Mouse (Mus musculus): Measurements from ENCODE around the gene Arhgap1. TPM values are rescaled to one million over a fixed set of nuclear protein-coding genes. Genes with fewer than 3 reads are reported as not detected.
A peak's percentile ranks its signal among the peaks of the same experiment; 100 is the strongest.

The Arhgap1 gene
- polyA plus RNA-seq, 1 experiment from 2014 or later = 151 TPM

GRCm38 (mm10) chr2:91627486-91627885 lies 22.2 kb upstream of the Arhgap1 start:
- 57% methylated on average over 5 of the region's 5 CpGs for WGBS
- Histone ChIP-seq H3K4me2 (replicated peaks; ENCODE audit: low read depth, low read length) (no peak overlapping the region), H3K27me3 (replicated peaks; ENCODE audit: insufficient read depth, low read length) (no peaks in the 10 kb centered on the region), H3K4me3 (ENCODE audit: low read depth, low read length) (no peak overlapping the region), H3K4me1 (ENCODE audit: insufficient read depth, low read depth, low read length) (no peaks in the 10 kb centered on the region), H3K27ac (ENCODE audit: low read length) (no peak overlapping the region), H3K9me3 (ENCODE audit: low read length) (no peaks in the 10 kb centered on the region), H3K9ac (replicated peaks; ENCODE audit: low read depth) (no peak overlapping the region), H3K36me3 (ENCODE audit: insufficient read depth, low read length) (no peaks in the 10 kb centered on the region)
- DNase-seq (ENCODE audit: low spot score) (no peak), ATAC-seq (no peak)
- no peak for TF ChIP-seq EP300 (IDR thresholded peaks at IDR 0.05)
- TF ChIP-seq CTCF (IDR thresholded peaks at IDR 0.05) = no peak

- TF ChIP-seq EP300 (IDR thresholded peaks at IDR 0.05) = no peak
- TF ChIP-seq CTCF (IDR thresholded peaks at IDR 0.05) = no peak
These were observed 21.5 kb upstream of the Arhgap1 start for GRCm38 (mm10) chr2:91628171-91628570.

GRCm38 (mm10) chr2:91629682-91630081 lies 20.0 kb upstream of the Arhgap1 start:
- ATAC-seq = no peak
- no peaks in the 10 kb centered on the region for H3K27me3 ChIP-seq (replicated peaks; ENCODE audit: insufficient read depth, low read length)
- 79% methylated on average over 18 of the region's 18 CpGs for WGBS
- no peaks in the 10 kb centered on the region for H3K4me1 ChIP-seq (ENCODE audit: insufficient read depth, low read depth, low read length)
- no peaks in the 10 kb centered on the region for H3K36me3 ChIP-seq (ENCODE audit: insufficient read depth, low read length)
- no peak overlapping the region for H3K9ac ChIP-seq (replicated peaks; ENCODE audit: low read depth)
- H3K9me3 ChIP-seq (ENCODE audit: low read length) = no peaks in the 10 kb centered on the region
- H3K4me3 ChIP-seq (ENCODE audit: low read depth, low read length) = no peak overlapping the region
- H3K27ac ChIP-seq (ENCODE audit: low read length) = no peak overlapping the region
- H3K4me2 ChIP-seq (replicated peaks; ENCODE audit: low read depth, low read length) = no peak overlapping the region
- TF ChIP-seq CTCF (IDR thresholded peaks at IDR 0.05) (no peak), EP300 (IDR thresholded peaks at IDR 0.05) (no peak)
- DNase-seq (ENCODE audit: low spot score) = no peak

More at GRCm38 (mm10) chr2:91628171-91628570, 21.5 kb upstream of the Arhgap1 start:
- Histone ChIP-seq H3K27ac (ENCODE audit: low read length) (no peak overlapping the region), H3K27me3 (replicated peaks; ENCODE audit: insufficient read depth, low read length) (no peaks in the 10 kb centered on the region), H3K9me3 (ENCODE audit: low read length) (no peaks in the 10 kb centered on the region), H3K4me3 (ENCODE audit: low read depth, low read length) (no peak overlapping the region), H3K4me1 (ENCODE audit: insufficient read depth, low read depth, low read length) (no peaks in the 10 kb centered on the region), H3K36me3 (ENCODE audit: insufficient read depth, low read length) (no peaks in the 10 kb centered on the region), H3K4me2 (replicated peaks; ENCODE audit: low read depth, low read length) (no peak overlapping the region), H3K9ac (replicated peaks; ENCODE audit: low read depth) (no peak overlapping the region)
- ATAC-seq (no peak), DNase-seq (ENCODE audit: low spot score) (no peak)
- 89% methylated on average over 8 of the region's 8 CpGs for WGBS

GRCm38 (mm10) chr2:91630384-91630783 lies 19.3 kb upstream of the Arhgap1 start:
- no peaks in the 10 kb centered on the region for H3K27me3 ChIP-seq (replicated peaks; ENCODE audit: insufficient read depth, low read length)
- no peak overlapping the region for H3K4me3 ChIP-seq (ENCODE audit: low read depth, low read length)
- no peak overlapping the region for H3K4me2 ChIP-seq (replicated peaks; ENCODE audit: low read depth, low read length)
- no peak for TF ChIP-seq EP300 (IDR thresholded peaks at IDR 0.05)
- TF ChIP-seq CTCF (IDR thresholded peaks at IDR 0.05) = no peak
- ATAC-seq = no peak
- no peaks in the 10 kb centered on the region for H3K36me3 ChIP-seq (ENCODE audit: insufficient read depth, low read length)
- no peaks in the 10 kb centered on the region for H3K4me1 ChIP-seq (ENCODE audit: insufficient read depth, low read depth, low read length)
- no peak overlapping the region for H3K27ac ChIP-seq (ENCODE audit: low read length)
- no peak overlapping the region for H3K9ac ChIP-seq (replicated peaks; ENCODE audit: low read depth)
- no peak for DNase-seq (ENCODE audit: low spot score)
- WGBS = 86% methylated on average over 12 of the region's 12 CpGs
- no peaks in the 10 kb centered on the region for H3K9me3 ChIP-seq (ENCODE audit: low read length)

GRCm38 (mm10) chr2:91631826-91632225 lies 17.8 kb upstream of the Arhgap1 start:
- H3K36me3 ChIP-seq (ENCODE audit: insufficient read depth, low read length) = no peaks in the 10 kb centered on the region

GRCm38 (mm10) chr2:91632316-91632715 lies 17.3 kb upstream of the Arhgap1 start:
- H3K27me3 ChIP-seq (replicated peaks; ENCODE audit: insufficient read depth, low read length) = no peaks in the 10 kb centered on the region
- H3K27ac ChIP-seq (ENCODE audit: low read length) = no peak overlapping the region
- H3K9ac ChIP-seq (replicated peaks; ENCODE audit: low read depth) = no peak overlapping the region
- no peaks in the 10 kb centered on the region for H3K4me1 ChIP-seq (ENCODE audit: insufficient read depth, low read depth, low read length)
- ATAC-seq (peak; percentile 61), DNase-seq (ENCODE audit: low spot score) (peak; percentile 43)
- no peaks in the 10 kb centered on the region for H3K9me3 ChIP-seq (ENCODE audit: low read length)
- 58% methylated on average over 5 of the region's 5 CpGs for WGBS
- no peak overlapping the region for H3K4me2 ChIP-seq (replicated peaks; ENCODE audit: low read depth, low read length)
- H3K36me3 ChIP-seq (ENCODE audit: insufficient read depth, low read length) = no peaks in the 10 kb centered on the region
- H3K4me3 ChIP-seq (ENCODE audit: low read depth, low read length) = no peak overlapping the region
- TF ChIP-seq CTCF (IDR thresholded peaks at IDR 0.05) = no peak
- TF ChIP-seq EP300 (IDR thresholded peaks at IDR 0.05) = no peak

More at GRCm38 (mm10) chr2:91631826-91632225, 17.8 kb upstream of the Arhgap1 start:
- Histone ChIP-seq H3K4me3 (ENCODE audit: low read depth, low read length) (no peak overlapping the region), H3K9me3 (ENCODE audit: low read length) (no peaks in the 10 kb centered on the region), H3K27ac (ENCODE audit: low read length) (no peak overlapping the region), H3K27me3 (replicated peaks; ENCODE audit: insufficient read depth, low read length) (no peaks in the 10 kb centered on the region), H3K4me1 (ENCODE audit: insufficient read depth, low read depth, low read length) (no peaks in the 10 kb centered on the region), H3K4me2 (replicated peaks; ENCODE audit: low read depth, low read length) (no peak overlapping the region), H3K9ac (replicated peaks; ENCODE audit: low read depth) (no peak overlapping the region)
- no peak for TF ChIP-seq EP300 (IDR thresholded peaks at IDR 0.05)
- no peak for ATAC-seq
- no peak for DNase-seq (ENCODE audit: low spot score)
- WGBS = 69% methylated on average over 5 of the region's 5 CpGs

All from lung, postnatal 0 days (tissue).